Mouse (Mus musculus): ENCODE measurements around the gene Zscan12. TPM values are rescaled to one million over a fixed set of nuclear protein-coding genes. Genes with fewer than 3 reads are reported as not detected.

Zscan12 gene
- polyA plus RNA-seq, 2 experiments = 2.5 to 2.9 TPM

DNA sequence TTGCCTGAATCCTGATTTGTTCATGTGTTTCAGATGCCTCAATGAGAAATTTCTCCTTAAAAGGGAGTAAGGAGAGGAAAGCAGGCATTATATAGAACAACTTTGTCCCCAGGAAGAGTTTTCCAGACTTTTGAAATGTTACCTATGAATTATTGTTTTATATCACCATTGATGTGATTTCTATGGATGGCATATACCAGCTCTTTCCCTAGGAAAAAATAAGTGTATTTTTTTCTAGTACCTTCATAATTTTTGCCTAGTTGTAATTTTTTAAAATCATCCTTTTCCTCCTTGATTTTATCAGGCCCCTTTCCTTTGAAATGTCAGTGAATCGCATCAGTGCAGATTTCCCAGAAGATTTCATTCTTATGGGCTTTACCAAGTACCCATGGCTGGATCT, 16.0 kb upstream of the Zscan12 start, which contains the start of gene Olfr1367:
Gene Olfr1367, plus strand, starts transcription at position 301 of the 400 bp plus-strand sequence.
- WGBS (ENCODE audit: insufficient replicate concordance) = 53% methylated on average over 1 of the region's 1 CpGs
- no peak within 1 kb of the TSS for H3K4me3 ChIP-seq (ENCODE audit: insufficient read depth in 1 of 2, low read depth in 2 of 2, low read length in 2 of 2)
- TF ChIP-seq EP300 (IDR thresholded peaks at IDR 0.05; ENCODE audit: low read depth) = no peak
- no peak for TF ChIP-seq CTCF (IDR thresholded peaks at IDR 0.05; ENCODE audit: low read depth)
- H3K27ac ChIP-seq = no peak within 1 kb of the TSS
- no peak within 1 kb of the TSS for H3K4me2 ChIP-seq (ENCODE audit: low read depth)
- ATAC-seq (ENCODE audit: insufficient read depth) (no peak), DNase-seq (ENCODE audit: low read depth in 3 of 3, low spot score in 3 of 3) (no peak)
- no peaks in the 10 kb centered on the region for H3K9me3 ChIP-seq (ENCODE audit: control insufficient read depth, low read length)
- H3K4me1 ChIP-seq (replicated peaks; ENCODE audit: control insufficient read depth in 2 of 2, insufficient read depth in 2 of 2, low read length in 1 of 2) = no peaks in the 10 kb centered on the region
- H3K9ac ChIP-seq (replicated peaks) = no peak within 1 kb of the TSS
- H3K27me3 ChIP-seq (ENCODE audit: control insufficient read depth, insufficient read depth, low read length) = no peaks in the 10 kb centered on the region
- no peaks in the 10 kb centered on the region for H3K36me3 ChIP-seq (replicated peaks; ENCODE audit: control insufficient read depth, insufficient read depth, low read depth)

DNA sequence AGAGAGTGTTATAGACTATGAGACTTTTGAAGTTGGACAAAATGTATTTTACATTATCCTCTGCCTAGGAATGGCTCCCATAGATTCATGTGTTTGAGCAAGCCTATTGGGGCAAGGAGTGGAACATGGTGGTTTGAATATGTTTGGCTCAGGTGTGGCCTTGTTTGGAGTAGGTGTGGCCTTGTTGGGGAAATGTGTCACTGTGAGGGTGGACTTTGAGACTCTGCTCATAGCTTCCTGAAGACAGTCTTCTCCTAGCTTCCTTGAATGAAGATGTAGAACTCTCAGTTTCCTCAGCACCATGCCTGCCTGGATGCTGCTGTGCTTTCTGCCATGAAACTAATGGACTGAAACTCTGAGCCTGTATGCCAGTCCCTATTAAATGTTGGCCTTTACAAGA, 12.0 kb upstream of the Zscan12 start:
- Histone ChIP-seq H3K9me3 (ENCODE audit: control insufficient read depth, low read length) (no peaks in the 10 kb centered on the region), H3K36me3 (replicated peaks; ENCODE audit: control insufficient read depth, insufficient read depth, low read depth) (no peaks in the 10 kb centered on the region), H3K9ac (replicated peaks) (no peak overlapping the region), H3K27me3 (ENCODE audit: control insufficient read depth, insufficient read depth, low read length) (no peaks in the 10 kb centered on the region), H3K27ac (no peak overlapping the region), H3K4me2 (ENCODE audit: low read depth) (no peak overlapping the region), H3K4me1 (replicated peaks; ENCODE audit: control insufficient read depth in 2 of 2, insufficient read depth in 2 of 2, low read length in 1 of 2) (no peaks in the 10 kb centered on the region), H3K4me3 (ENCODE audit: insufficient read depth in 1 of 2, low read depth in 2 of 2, low read length in 2 of 2) (no peak overlapping the region)
- TF ChIP-seq EP300 (IDR thresholded peaks at IDR 0.05; ENCODE audit: low read depth) (no peak), CTCF (IDR thresholded peaks at IDR 0.05; ENCODE audit: low read depth) (no peak)
- DNase-seq (ENCODE audit: low read depth in 3 of 3, low spot score in 3 of 3) (no peak), ATAC-seq (ENCODE audit: insufficient read depth) (no peak)

DNA sequence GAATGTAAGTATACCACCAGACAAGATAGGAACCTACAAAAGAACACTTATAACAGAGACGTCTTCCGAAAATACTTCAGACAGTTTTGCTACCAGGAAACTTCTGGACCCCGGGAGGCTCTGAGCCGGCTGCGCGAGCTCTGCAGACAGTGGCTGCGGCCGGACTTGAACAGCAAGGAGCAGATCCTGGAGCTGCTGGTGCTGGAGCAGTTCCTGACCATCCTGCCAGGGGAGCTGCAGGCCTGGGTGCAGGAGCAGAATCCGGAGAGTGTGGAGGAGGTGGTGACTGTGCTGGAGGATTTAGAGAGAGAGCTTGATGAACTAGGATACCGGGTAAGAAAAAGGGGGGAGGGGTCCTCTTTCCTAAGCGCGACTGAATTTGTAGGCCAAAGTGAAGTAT, 1.1 kb downstream of the Zscan12 start:
- 69% methylated on average over 12 of the region's 12 CpGs for WGBS (ENCODE audit: insufficient replicate concordance)
- Histone ChIP-seq H3K4me3 (ENCODE audit: insufficient read depth in 1 of 2, low read depth in 2 of 2, low read length in 2 of 2) (peak overlapping the region in 1 of 2 experiments; percentile 84; a peak in 2 of 4 replicates), H3K4me1 (replicated peaks; ENCODE audit: control insufficient read depth in 2 of 2, insufficient read depth in 2 of 2, low read length in 1 of 2) (peaks cover 5 to 8% of the 10 kb centered on the region in 2 experiments; a peak in 3 of 4 replicates), H3K9me3 (ENCODE audit: control insufficient read depth, low read length) (no peaks in the 10 kb centered on the region), H3K4me2 (ENCODE audit: low read depth) (peak overlapping the region; percentile 89), H3K36me3 (replicated peaks; ENCODE audit: control insufficient read depth, insufficient read depth, low read depth) (peaks cover 8% of the 10 kb centered on the region), H3K27me3 (ENCODE audit: control insufficient read depth, insufficient read depth, low read length) (no peaks in the 10 kb centered on the region), H3K27ac (no peak overlapping the region), H3K9ac (replicated peaks) (peak overlapping the region; percentile 94)
- ATAC-seq (ENCODE audit: insufficient read depth) (no peak), DNase-seq (ENCODE audit: low read depth in 3 of 3, low spot score in 3 of 3) (no peak)
- TF ChIP-seq CTCF (IDR thresholded peaks at IDR 0.05; ENCODE audit: low read depth) (no peak), EP300 (IDR thresholded peaks at IDR 0.05; ENCODE audit: low read depth) (no peak)

DNA sequence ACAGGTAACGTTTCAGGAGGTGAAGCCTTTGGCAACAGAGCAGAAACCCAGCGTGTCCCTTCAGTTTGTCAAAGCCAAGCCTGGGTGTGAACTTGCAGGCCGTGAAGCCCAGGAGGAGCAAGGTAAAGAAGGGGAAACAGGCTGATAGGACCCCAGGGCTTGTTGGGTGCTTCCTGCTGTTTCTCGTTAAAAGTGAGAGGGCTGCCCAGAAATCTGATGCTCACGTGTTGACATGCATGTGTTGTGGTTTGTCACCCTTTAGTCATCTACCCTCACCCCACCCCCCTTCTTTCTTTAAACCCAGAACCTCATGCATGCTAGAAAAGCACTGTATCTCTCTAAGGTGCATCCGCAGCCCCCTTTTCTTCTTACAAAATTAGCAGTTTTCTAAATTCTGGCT, 4.0 kb downstream of the Zscan12 start:
- Histone ChIP-seq H3K9me3 (ENCODE audit: control insufficient read depth, low read length) (no peaks in the 10 kb centered on the region), H3K27me3 (ENCODE audit: control insufficient read depth, insufficient read depth, low read length) (no peaks in the 10 kb centered on the region), H3K4me3 (ENCODE audit: insufficient read depth in 1 of 2, low read depth in 2 of 2, low read length in 2 of 2) (no peak overlapping the region), H3K36me3 (replicated peaks; ENCODE audit: control insufficient read depth, insufficient read depth, low read depth) (peaks cover 14% of the 10 kb centered on the region), H3K4me1 (replicated peaks; ENCODE audit: control insufficient read depth in 2 of 2, insufficient read depth in 2 of 2, low read length in 1 of 2) (peaks cover 5 to 8% of the 10 kb centered on the region in 2 experiments; a peak in 3 of 4 replicates), H3K9ac (replicated peaks) (no peak overlapping the region), H3K4me2 (ENCODE audit: low read depth) (no peak overlapping the region), H3K27ac (no peak overlapping the region)
- WGBS (ENCODE audit: insufficient replicate concordance) = 64% methylated on average over 6 of the region's 6 CpGs
- ATAC-seq (ENCODE audit: insufficient read depth) (no peak), DNase-seq (ENCODE audit: low read depth in 3 of 3, low spot score in 3 of 3) (no peak)
- no peak for TF ChIP-seq CTCF (IDR thresholded peaks at IDR 0.05; ENCODE audit: low read depth)
- TF ChIP-seq EP300 (IDR thresholded peaks at IDR 0.05; ENCODE audit: low read depth) = no peak

DNA sequence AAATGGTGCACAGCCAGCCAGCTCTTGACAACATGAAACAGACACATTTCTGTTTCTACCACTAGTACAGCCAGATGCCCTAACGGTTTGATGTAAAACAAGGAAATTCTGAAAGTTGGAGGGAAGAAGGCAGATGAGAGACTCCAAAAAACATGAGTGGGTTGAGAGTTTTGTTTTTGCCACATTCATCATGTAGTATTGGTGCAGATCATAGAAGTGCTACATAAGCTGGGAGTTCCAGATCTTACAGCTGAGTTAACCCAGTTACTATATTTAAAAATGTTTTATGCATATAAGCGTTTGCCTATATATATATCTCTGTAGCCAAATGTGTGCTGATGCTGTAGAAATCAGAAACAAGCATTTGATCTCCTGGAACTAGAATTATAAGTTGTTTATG, 10.1 kb downstream of the Zscan12 start:
- H3K4me2 ChIP-seq (ENCODE audit: low read depth) = no peak overlapping the region
- ATAC-seq (ENCODE audit: insufficient read depth) (no peak), DNase-seq (ENCODE audit: low read depth in 3 of 3, low spot score in 3 of 3) (no peak)
- 62% methylated on average over 2 of the region's 2 CpGs for WGBS (ENCODE audit: insufficient replicate concordance)
- H3K36me3 ChIP-seq (replicated peaks; ENCODE audit: control insufficient read depth, insufficient read depth, low read depth) = peaks cover 11% of the 10 kb centered on the region
- H3K27me3 ChIP-seq (ENCODE audit: control insufficient read depth, insufficient read depth, low read length) = no peaks in the 10 kb centered on the region
- H3K9ac ChIP-seq (replicated peaks) = no peak overlapping the region
- TF ChIP-seq CTCF (IDR thresholded peaks at IDR 0.05; ENCODE audit: low read depth) (no peak), EP300 (IDR thresholded peaks at IDR 0.05; ENCODE audit: low read depth) (no peak)
- H3K4me3 ChIP-seq (ENCODE audit: insufficient read depth in 1 of 2, low read depth in 2 of 2, low read length in 2 of 2) = no peak overlapping the region
- H3K4me1 ChIP-seq (replicated peaks; ENCODE audit: control insufficient read depth in 2 of 2, insufficient read depth in 2 of 2, low read length in 1 of 2) = 0 out of 4 replicates have a peak, but pooled peaks cover 0 to 2% of the 10 kb centered on the region in 2 experiments
- H3K27ac ChIP-seq = no peak overlapping the region
- no peaks in the 10 kb centered on the region for H3K9me3 ChIP-seq (ENCODE audit: control insufficient read depth, low read length)

Data from liver, embryonic 14.5 days (tissue).